Mouse (Mus musculus): ENCODE measurements at regions not wholly inside any gene's neighbourhood (a gene's known extent, or its start where the extent isn't known, plus 50 kb on each side); places are given as distances from the start of the nearest gene placed in this dataset.

GRCm38 (mm10) chr6:118302783-118303350 lies 105.3 kb upstream of the Ret start:
- TF ChIP-seq MXI1 (IDR thresholded peaks at IDR 0.05; ENCODE audit: low read depth, low read length), result no peak
- no peak for TF ChIP-seq USF1 (IDR thresholded peaks at IDR 0.05; ENCODE audit: low read depth, low read length)
- TF ChIP-seq UBTF (IDR thresholded peaks at IDR 0.05; ENCODE audit: low read depth, low read length), result no peak
- TF ChIP-seq RCOR1 (conservative IDR thresholded peaks at IDR 0.05; ENCODE audit: low read depth, low read length), result no peak
- no peak for TF ChIP-seq TCF12 (IDR thresholded peaks at IDR 0.05; ENCODE audit: low read depth, low read length)
- TF ChIP-seq CTCF (conservative IDR thresholded peaks at IDR 0.05 in 1 of 2, IDR thresholded peaks at IDR 0.05 in 1 of 2; ENCODE audit: low read depth in 2 of 2, low read length in 2 of 2), result no peak
- TF ChIP-seq POLR2A (IDR thresholded peaks at IDR 0.05; ENCODE audit: low read depth, low read length), result no peak
- TF ChIP-seq TBP (conservative IDR thresholded peaks at IDR 0.05; ENCODE audit: low read depth, low read length), result no peak
- no peak for TF ChIP-seq HCFC1 (IDR thresholded peaks at IDR 0.05; ENCODE audit: low read depth, low read length)
- no peak for TF ChIP-seq PAX5 (IDR thresholded peaks at IDR 0.05; ENCODE audit: low read length)
- TF ChIP-seq JUN (IDR thresholded peaks at IDR 0.05; ENCODE audit: insufficient read depth, low read depth, low read length), result no peak
- no peak for TF ChIP-seq EP300 (IDR thresholded peaks at IDR 0.05; ENCODE audit: low read length)
